Mouse (Mus musculus): Measurements from ENCODE around the gene Gm37240.

The Gm37240 gene

DNA sequence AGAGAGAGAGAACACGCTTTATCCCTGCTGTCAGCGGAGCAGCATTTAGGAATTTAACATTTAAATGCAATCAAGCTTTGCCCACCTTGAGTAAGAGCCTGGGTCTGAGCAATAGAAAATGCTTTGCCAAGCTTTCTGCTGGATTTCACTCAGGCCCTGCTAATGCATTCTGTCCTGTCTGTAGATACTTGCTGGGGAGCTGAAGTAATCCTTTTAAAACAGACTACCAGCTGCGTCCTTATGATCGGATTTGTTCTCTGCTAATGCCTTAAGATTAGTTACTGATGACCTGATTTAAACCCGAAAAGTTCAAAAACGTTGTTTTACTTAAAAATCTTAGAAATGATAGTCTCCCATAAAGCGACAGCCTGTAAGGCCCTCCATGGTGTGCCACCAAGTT is 206.2 kb downstream of the Gm37240 start:
- DNase-seq (ENCODE audit: low spot score in 2 of 2) = no peak

DNA sequence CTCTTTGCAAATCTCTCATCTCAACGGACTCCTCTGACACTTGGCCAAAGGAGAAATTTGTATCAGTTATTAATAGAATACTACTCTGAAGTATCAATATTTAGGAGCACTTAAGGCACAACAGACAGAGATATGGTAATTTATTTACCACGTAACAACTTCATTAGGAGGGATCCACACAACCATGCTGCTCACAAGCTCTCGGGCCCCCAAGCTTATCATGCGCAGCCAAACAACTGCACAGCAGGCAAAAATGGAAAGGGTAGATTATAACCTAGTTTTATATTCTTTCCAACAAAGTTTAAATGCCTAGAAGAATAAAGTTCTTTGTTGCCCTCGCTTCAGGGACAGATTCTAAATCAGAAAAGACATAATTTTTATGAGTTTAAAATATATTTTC is 207.4 kb downstream of the Gm37240 start:
- DNase-seq (ENCODE audit: low spot score in 2 of 2) = no peak

DNA sequence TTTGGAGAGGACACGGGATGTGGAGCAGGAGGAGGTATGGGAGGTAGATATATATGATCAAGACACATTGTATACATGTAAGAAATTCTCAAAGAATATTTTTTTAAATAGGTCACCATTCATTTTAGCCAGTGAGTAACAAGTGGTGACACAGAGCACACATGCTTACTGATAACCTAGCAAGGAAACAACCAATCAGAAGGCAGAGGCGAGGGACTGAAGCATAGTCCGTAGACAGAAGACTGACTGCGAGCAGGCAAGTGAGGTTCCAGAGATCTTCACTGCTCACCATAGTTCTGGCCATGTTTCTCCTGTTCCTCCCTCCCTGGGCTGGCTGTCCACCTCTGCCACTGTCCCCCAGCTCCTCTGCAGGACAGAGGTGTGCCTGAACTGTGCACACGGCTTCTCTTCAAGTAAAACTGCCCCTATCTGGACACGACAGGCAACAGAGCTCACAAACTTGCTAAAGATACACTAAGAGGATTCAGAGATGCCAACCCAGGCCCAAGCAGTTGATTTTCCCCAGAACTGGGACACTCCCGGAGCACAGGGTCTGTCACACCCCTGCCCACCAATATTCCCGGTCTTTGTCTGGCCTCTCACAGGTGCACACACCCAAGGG is 207.9 kb downstream of the Gm37240 start:
- no peak for DNase-seq (ENCODE audit: low spot score in 2 of 2)

DNA sequence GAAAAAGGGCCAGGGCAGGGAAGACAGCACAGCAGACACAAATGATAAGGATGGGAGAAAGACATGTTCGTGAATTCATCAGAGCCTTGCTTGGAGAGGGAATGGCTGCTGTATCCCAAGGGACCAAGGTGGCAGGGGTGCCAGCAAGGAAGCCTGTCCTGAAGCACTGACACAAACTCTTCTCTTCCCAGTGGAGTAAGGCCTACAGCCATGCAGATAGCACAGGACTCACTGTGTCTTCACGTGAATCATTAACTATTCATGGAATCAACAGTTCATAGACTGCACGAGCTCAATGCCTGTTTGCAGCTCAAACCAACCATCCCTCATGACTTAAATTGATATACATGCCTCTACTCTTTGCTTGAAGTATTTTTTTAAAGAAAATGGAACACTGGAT is 209.4 kb downstream of the Gm37240 start:
- no peak for DNase-seq (ENCODE audit: low spot score in 2 of 2)

DNA sequence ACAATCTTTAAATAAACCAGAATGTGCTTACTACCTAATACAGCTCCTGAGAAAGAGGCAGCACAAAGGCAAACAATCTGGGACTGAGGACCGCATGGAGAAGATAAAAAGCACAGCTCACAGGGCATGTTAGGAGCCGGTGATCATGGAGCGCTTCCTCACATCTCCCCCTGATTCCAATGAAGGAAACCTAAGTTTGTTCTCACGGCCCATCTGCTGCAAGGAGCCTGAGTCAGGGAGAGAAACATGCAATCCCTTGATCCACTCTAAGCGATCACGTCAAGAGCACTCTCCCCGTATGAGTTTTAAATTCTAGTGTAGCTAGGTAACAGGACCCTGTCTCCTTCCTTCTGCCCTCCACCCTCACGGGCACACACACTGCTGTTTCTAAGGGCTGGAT is 210.2 kb downstream of the Gm37240 start:
- DNase-seq (ENCODE audit: low spot score in 2 of 2) = no peak

DNA sequence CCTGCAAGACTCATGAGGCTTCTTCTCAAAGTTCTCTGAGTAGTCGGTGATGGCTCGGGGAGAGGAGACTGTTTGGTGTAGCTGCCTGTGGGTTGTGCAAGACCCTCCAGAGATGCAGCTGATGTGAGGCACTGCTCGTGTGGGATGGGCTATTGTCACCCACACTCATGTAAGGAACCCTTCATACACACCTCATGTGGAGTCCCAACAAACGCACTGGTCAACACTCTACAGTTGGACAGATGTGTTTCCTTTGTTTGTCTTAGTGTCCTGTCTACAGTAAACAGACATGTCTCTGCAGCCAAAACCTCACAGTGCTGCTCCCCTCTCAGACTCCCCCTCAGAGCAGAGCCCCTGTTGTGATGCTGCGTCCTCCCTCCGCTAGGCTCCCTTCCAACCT is 217.5 kb downstream of the Gm37240 start:
- DNase-seq (ENCODE audit: low spot score in 2 of 2) = no peak

DNA sequence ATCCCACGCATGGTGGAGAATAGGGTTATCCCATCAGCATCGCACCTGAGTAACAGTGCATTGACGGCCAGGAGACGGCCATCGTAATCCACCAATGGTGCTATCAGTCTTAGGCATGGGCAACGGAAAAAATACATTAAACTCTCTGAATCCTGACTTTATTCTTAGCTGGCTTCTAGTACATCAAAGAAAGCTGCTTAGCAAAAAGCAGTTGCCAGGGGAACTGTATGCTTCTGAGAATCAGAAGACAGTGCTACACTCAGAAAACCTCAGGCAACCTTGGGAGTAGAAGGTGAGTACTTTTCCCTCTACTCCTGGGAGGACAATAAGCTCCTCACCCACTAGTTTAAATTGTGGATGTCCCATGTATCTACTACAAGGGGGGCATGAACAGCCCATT is 219.6 kb downstream of the Gm37240 start:
- no peak for DNase-seq (ENCODE audit: low spot score in 2 of 2)

DNA sequence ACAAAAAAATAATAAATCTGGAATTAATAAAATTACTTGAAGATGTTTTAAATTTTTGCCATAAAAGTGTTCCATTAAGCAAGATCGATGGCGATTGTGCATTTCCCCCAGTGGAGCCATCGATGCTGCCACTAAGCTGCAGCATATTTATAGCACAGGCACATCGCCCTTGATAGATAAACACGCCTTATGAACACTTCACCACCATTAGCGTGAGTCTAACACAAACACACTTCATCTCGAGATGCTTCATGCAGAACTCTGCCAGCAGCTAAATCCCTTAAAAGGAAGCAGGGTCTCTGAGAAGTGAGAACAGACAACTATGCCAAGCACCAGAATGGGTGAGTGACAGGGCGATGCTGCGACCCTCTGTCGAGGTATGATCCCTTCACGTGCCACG is 220.6 kb downstream of the Gm37240 start:
- DNase-seq (ENCODE audit: low spot score in 2 of 2) = no peak

DNA sequence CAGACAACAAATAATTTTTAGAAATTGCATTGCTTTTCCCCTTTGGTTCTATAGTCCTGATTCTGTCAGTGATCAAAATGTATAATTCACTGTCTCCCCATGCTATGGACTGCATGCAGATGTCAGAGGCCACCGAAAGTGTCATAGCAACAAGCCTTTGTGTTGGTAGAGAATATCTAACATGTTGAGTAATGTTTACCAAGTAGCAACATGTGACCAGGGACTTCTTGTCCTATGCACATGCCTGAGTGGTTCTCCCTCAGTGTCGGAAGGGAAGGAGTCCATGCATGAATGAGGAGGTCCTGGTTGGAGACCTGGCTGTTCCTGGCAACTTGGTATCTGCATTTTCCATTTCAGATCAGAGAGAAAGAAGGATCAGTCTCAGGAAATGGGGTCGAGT is 221.2 kb downstream of the Gm37240 start:
- no peak for DNase-seq (ENCODE audit: low spot score in 2 of 2)

DNA sequence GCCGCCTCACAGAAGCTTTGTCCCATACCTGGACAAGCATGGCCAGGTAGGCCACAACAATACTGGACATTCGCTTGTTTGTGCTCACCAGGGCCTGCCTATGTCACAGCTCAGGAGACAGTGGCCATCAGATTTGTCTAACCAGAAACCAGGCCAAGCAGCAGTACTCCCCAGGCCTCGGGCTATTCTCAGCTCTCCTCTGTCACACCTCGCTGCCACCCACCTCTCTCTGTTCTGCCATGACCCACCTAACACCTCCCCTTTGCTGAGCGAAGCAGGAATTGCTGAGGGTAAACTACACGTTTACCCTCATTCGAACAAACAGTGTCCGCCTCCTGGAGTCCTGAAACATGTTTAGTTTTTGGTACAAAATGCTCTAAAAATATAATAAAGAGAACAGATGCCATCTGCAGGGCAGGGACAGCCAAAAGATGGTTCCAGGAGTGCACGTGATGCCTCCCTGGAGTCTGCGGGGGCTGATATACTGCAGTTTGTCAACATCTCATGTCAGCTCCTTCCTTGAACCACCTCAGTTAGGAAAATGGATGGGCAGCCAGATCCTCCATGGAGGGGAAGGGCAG is 222.6 kb downstream of the Gm37240 start:
- DNase-seq (ENCODE audit: low spot score in 2 of 2) = no peak

DNA sequence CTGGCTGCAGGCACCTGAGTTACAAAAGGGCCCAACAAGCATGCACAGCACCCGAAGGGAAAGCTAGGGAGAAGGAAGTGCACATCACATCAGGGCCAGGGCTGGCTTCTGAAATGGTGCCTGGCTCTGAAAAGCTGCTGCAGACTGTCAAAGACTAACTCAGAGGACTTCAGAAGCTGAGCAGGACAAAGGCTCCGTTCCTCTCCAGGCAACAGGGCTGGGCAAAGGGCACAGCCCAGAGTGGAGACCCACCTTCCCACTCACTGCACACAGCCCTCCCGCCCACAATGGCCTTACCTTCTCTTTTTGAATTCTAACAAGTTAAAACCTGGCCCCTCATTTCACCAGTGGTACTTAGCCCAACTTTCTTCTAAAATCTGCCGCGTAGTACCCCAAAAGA is 223.5 kb downstream of the Gm37240 start:
- DNase-seq (ENCODE audit: low spot score in 2 of 2) = no peak

DNA sequence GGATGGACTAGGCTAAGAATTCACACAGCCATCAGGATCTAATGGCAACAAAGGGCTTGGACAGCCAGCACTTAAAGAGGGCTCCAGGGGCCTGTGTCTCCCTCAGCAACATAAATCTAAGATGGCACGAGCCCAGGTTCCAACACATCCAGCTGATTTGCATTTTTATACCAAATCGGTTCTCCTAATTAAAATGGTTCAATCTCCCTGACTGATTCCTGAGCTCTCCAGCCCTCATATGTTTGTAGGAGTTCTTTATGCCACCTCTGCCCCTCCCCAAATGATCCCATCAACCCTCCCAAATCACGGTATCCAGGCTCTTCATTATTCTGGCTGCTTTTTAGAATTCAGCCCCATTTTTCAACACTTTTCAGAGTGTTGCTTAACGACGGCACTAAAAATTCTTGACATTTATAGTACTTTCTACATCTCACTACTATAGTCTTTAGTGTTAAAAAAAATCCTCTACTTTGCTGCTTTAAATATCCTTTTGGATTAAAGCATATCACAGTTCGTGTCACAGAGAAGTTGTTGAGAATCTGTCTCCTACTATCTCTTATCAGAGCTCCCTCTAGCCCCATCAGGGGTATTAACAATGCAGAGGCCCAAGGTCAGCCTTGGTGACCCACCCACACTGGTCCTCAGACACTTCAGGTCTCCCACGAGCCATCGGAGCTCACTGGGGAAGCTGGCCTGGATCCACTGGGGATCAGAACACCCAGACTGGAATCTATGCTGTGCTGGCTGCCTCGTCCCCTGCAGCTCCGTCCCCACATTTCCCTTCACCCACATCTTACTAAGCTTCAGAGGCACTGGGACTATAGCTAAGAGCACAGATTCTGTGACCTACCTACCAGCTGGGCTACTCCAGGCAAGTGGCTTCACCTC is 225.1 kb downstream of the Gm37240 start:
- DNase-seq (ENCODE audit: low spot score in 2 of 2) = no peak

DNA sequence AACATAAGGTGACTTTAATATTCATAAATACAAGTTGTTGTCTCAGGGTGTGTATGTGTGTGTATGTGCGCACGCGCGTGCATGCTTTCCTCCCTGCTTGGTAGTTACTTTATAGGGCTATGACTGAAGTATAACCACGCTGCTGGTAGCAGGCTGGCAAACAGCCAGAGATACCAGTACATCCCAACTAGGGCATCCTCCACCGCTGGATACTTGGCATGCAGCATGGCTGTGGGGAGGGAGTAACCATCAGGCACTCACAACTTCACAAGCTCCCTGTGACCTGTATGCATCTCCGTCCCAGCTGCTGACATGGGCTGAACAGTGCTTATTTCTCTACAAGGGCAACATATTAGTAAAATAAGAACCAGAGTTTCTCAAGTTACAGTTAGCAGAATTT is 227.6 kb downstream of the Gm37240 start:
- DNase-seq (ENCODE audit: low spot score in 2 of 2) = no peak

DNA sequence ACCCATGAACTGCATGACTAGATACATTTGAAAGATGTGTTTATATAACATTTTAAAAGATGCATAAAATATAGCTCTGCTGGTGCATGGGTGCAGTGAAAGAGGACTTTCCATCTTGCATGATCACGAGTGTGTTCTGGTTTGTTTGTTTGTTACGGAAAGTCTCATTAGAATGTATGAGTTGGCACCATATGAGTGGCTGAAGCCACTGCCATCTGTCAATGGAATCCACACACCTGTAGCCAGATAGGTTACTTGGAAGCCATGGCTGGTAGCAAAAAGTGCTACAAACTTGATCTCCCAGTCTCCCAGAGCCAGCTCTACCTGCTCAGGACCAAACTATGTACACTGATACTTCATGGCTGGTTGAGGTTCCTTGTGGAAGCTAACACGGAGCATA is 231.8 kb downstream of the Gm37240 start:
- DNase-seq (ENCODE audit: low spot score in 2 of 2) = no peak

DNA sequence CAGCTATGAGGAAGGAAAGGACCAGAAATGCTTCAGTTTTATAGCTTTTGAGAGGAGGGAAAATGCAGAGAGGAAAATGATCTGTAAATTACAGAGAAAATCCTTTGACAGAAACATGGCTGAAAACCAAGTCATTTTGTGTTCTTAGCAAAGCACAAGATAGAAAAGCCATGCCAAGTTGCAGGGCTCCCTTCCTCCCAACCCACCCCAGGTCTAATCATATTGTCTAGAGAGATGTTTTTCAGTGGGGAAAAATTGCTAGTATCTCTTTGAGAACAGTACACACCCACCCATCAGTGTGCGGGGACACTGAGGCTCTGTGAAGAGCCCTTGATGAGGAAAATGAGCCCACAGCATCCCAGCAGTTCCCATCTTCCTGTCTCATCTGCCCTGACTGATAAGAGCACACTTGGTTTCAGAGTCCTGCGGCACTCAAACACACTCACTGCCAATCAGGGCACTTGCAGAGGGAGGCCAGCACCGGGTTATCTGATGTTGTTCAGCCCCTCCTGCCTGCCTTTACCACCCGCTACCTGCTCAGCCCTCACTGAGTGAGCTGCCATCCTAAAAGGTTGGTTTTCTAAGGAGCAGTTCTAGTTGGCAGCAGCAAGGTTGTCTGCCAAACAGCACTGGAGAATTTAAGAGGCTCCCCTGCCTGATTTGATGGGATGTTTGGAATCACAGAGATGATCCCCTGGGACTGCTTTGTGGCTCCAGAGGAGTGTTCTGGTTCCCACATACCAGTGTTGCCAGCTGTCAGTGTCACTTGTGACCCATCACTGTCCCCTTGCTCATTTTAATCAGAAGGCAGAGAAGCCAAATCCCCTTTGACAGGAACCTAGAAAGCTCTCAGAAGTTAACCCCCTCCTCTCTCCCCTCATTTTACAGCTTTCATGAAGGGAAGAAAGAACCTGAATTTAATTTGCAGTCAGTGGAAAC is 234.3 kb downstream of the Gm37240 start:
- DNase-seq (ENCODE audit: low spot score in 2 of 2) = no peak

DNA sequence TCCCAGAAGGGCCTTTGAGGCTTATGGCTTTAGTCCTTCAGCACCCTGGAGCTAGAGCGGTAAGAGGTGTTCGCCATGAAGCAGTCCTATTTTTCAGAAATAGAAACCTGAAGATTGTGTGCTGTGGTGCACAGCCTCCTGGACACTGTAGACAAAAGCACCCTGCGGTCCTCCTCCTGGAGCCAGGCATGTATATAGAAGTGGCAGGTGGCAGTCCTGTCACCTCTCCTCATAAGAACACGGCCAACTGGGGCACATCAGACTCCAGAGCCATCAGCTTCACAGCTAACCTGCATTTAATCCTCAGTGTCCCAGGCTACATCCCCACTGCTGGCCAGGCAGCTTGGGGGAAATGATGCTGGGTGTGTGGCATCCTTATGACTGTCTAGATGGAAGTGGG is 238.1 kb downstream of the Gm37240 start:
- no peak for DNase-seq (ENCODE audit: low spot score in 2 of 2)

DNA sequence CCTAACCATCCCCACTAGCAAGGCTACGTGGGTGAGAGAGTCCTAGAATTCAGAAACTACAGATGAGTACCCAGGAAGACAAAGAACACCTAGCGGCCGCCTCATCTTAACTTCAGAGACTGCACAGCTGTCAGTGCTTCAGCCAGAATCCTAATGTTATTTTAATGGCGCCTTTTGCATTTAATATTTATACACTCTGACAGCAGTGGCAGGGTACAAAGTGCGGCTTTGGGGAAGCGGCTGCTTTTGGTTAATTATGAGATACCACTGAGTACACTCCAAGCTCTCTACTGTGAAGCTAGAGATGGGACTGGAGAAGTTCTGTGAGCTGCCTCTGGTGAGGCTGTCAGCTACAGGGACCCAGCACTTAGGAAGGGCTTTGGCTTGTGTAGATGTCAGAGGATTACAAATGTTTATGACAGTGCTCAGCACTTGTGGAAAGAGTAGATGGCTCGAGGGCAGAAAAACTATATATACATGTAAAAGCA is 241.8 kb downstream of the Gm37240 start:
- DNase-seq (ENCODE audit: low spot score in 2 of 2) = no peak

DNA sequence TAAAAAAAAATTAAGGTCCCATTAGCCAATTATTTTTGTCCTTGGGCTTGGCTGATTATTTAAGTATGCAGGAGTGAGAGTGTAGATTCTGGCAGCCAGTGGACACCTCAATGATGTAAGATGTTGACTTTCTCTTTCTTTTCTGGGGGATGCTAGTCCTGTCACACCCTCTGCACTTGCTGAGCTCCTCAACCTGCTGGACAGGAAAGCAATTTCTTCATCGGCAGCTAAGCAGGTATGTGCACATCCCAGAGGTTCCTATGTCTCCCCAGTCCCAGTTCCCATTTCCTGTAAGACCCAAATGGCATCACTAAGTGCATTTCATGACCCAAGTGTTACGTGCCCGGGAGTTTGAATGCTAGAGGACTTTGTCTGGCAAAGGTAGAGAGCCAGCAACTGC is 242.5 kb downstream of the Gm37240 start:
- DNase-seq (ENCODE audit: low spot score in 2 of 2) = no peak

DNA sequence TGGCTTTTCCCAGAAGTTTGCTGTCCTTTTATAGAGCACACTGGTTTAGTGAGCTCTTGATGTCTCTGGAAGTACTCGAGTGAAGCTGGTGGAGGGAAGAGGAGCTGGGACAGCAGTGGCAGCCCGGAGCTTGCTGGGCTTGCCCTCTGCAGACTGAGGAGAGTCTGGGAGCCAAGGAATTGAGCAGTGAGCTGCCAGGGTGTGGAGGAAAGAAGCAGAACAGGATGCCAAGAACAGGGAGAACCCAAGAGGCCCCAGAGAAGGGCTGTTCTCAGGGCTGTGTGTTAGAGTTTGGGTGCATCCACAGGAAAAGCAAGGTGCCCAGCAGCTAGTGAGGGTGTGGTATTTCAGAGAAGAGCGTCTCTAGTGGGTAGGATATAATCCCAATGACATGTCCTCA is 245.6 kb downstream of the Gm37240 start:
- no peak for DNase-seq (ENCODE audit: low spot score in 2 of 2)

DNA sequence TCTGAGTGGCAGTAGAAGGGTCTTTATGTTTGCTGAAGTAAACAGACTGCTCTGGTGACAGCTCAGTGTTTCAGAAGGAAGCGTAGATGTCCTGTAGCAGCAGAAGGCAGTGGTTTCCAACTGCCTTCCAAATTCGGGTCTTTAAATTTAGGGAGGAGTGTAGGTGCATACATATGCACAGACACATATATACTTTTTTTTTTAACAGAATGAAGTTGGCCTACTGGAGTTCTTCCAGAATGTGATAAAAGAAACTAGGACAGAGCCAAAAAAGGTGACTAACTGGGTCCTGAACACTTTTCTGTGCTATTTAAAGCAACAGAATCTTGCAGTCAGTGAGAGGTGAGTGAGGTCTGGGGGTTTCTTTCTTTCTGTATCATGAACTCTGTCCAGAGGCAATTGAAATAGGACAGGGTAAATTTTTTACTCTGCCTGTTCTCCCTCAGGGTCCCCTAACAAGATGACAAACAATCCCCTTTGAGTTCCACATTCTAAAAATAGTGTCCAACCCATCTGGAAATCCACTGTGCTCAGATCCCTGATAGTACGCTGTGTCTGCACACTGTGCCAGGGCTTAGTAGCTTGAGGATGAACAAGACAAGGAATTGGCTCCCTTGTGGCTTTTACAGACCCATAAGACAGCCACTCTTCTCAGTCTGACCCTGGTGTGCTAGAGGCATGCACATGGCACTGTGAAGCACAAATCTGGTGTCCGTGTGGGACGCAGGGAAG is 250.4 kb downstream of the Gm37240 start:
- no peak for DNase-seq (ENCODE audit: low spot score in 2 of 2)

DNA sequence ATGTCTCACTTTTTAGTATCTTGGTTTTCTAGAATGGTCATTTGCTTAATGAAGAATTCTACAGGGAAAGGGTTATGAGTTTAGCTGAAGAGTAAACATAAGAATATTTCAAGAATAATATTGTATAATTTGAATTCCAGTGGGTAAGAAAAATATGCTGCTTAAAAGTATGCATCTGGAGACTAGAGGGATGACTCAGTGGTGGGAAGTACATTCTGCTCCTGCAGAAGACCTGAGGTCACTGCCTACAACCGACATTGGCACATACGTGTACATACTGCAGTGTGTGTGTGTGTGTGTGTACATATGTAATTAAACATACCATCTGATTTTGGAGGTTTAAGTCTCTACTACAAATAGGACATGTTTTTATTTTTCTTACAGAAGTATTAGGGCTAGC is 251.7 kb downstream of the Gm37240 start:
- DNase-seq (ENCODE audit: low spot score in 2 of 2) = no peak

Data from spleen, postnatal 36 days (tissue).